Mouse (Mus musculus) embryonic facial prominence, embryonic 10.5 days (tissue): ENCODE measurements around the gene Rnpc3. TPM values are rescaled to one million over a fixed set of nuclear protein-coding genes. Genes with fewer than 3 reads are reported as not detected.
"Not testable (repeated sequence)": the region's sequence is repeated elsewhere in the genome, so short reads cannot be mapped to it uniquely, and the experiment has no call there.

Experiments used
- DNase-seq: peaks from one replicate; pipeline ENCODE4 v3.0.0-alpha.2; 2017; ENCODE audit warnings: low spot score
- H3K27ac ChIP-seq: fragments of 300-500 bp; sonication (generic); replicated peaks from 2 replicates; pipeline ENCODE4 v1.5.1; 2016; ENCODE audit warnings: mild to moderate bottlenecking
- H3K27me3 ChIP-seq: fragments of 300-500 bp; sonication (generic); replicated peaks from 2 replicates; pipeline ENCODE4 v1.6.1; 2016; ENCODE audit warnings: low read depth, mild to moderate bottlenecking; ENCODE audit not compliant: poor library complexity, severe bottlenecking
- H3K36me3 ChIP-seq: fragments of 300-500 bp; sonication (generic); replicated peaks from 2 replicates; pipeline ENCODE4 v1.6.1; 2016; ENCODE audit warnings: mild to moderate bottlenecking, moderate library complexity
- H3K4me1 ChIP-seq: fragments of 300-500 bp; sonication (generic); 2 replicates; pipeline ENCODE4 v1.6.1; 2016
- H3K4me3 ChIP-seq: fragments of 300-500 bp; sonication (generic); 2 replicates; pipeline ENCODE4 v1.5.1; 2016; ENCODE audit warnings: mild to moderate bottlenecking, moderate library complexity
- H3K9me3 ChIP-seq: fragments of 300-500 bp; sonication (generic); 2 replicates; pipeline ENCODE4 v1.6.1; 2016; ENCODE audit warnings: mild to moderate bottlenecking
- WGBS: fragments of 180-500 bp; shearing (Covaris S2); methylation state at CpG from one replicate; pipeline ENCODE4 v1.1.7; 2016; 5-methylcytosine and 5-hydroxymethylcytosine counted together
- polyA plus RNA-seq: library from polyadenylated mRNA; unstranded; fragments of >200 nt; fragmentation: Nextera tagmentation; extraction: Ambion mirVana; gene quantifications from 2 replicates; pipeline ENCODE4 v1.2.1, GENCODE M21; 2016

Gene Rnpc3
- polyA plus RNA-seq, result 32.3 and 34.6 TPM in 2 replicates

GRCm38 (mm10) chr3:113629606-113630359 is at the start of gene Rnpc3:
TSS of gene Rnpc3 (minus strand) at chr3:113630149.
- Histone ChIP-seq H3K9me3 (no peaks in the 10 kb centered on the region), H3K4me3 (peak within 1 kb of the TSS; percentile 81), H3K4me1 (peaks cover 4% of the 10 kb centered on the region), H3K27me3 (no peaks in the 10 kb centered on the region), H3K36me3 (peaks cover 28% of the 10 kb centered on the region), H3K27ac (peak within 1 kb of the TSS; percentile 98)
- WGBS, result under 1% methylated on average over 70 of the region's 70 CpGs
- DNase-seq, result peak; percentile 96

- Histone ChIP-seq H3K36me3 (no peaks in the 10 kb centered on the region), H3K4me3 (no peak overlapping the region), H3K9me3 (no peaks in the 10 kb centered on the region), H3K27ac (no peak overlapping the region), H3K27me3 (no peaks in the 10 kb centered on the region), H3K4me1 (no peaks in the 10 kb centered on the region)
- DNase-seq, result peak; percentile 65
- 69% methylated on average over 2 of the region's 2 CpGs for WGBS
Measured at GRCm38 (mm10) chr3:113656940-113657339, 27.0 kb upstream of the Rnpc3 start.

GRCm38 (mm10) chr3:113654335-113654734 is 24.4 kb upstream of the Rnpc3 start:
- Histone ChIP-seq H3K4me1 (no peaks in the 10 kb centered on the region), H3K36me3 (no peaks in the 10 kb centered on the region), H3K27me3 (no peaks in the 10 kb centered on the region), H3K27ac (no peak overlapping the region), H3K4me3 (no peak overlapping the region), H3K9me3 (no peaks in the 10 kb centered on the region)
- no peak for DNase-seq
- 82% methylated on average over 3 of the region's 3 CpGs for WGBS

DNA sequence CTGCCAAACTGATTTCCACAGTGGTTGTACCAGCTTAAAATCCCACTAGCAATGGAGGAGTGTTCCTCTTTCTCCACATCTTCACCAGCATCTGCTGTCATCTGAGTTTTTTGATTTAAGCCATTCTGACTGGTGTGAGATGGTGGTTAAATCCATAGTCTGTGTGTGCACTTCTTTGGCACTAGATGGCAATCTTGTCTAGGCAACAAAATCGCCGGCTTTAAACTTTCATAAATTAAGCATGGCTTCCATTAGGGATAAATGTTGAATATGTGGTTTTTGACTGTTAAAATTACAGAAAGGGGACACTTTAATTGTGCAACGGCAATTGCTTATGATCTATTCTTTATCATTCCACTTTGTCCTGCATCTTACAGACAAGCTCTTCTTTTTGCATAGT is 21.4 kb upstream of the Rnpc3 start:
- H3K9me3 ChIP-seq, DNase-seq, H3K36me3 ChIP-seq, H3K27ac ChIP-seq, H3K4me3 ChIP-seq, H3K4me1 ChIP-seq, H3K27me3 ChIP-seq: not testable (repeated sequence)
- 55% methylated on average over 3 of the region's 3 CpGs for WGBS

DNA sequence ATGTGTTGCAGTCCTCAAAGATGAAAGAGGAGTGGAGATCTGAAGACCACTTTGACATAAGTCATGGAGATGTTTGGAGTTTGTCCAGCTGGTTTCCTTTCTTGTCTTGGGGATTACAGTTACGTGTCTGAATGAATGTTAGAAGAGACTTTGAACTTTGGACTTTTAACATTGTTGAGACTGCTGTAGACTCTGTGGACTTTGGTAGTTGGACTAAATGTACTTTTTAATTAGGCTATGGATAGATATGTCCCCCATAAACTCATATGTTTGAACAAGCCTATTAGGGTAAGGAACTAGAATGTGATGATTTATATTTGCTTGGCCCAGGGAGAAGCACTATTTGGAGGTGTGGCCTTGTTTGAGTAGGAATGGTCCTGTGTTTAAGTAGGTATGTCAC is 9.6 kb upstream of the Rnpc3 start:
- Histone ChIP-seq H3K4me1 (no peaks in the 10 kb centered on the region), H3K36me3 (no peaks in the 10 kb centered on the region), H3K4me3 (no peak overlapping the region), H3K27me3 (no peaks in the 10 kb centered on the region), H3K27ac (no peak overlapping the region), H3K9me3 (no peaks in the 10 kb centered on the region)
- WGBS, result 91% methylated on average over 1 of the region's 1 CpGs
- DNase-seq, result no peak

DNA sequence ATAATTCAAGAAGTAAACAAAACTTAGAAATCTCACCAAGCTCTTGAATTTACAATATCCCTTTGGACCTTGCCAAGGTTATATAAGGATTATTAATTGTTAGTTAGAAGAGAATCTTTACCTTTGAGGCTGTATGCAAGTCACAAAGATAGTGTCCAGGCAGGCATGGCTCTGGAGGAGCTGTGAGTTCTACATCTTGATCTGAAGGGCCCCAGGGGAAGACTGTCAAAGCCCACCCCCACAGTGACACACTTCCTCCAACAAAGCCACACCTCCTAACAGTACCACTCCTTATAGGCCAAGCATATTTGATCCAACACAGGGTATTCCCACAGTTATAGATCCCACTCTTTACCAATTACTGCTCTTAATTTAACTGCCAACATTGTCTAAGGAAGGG is 4.3 kb upstream of the Rnpc3 start:
- Histone ChIP-seq H3K4me3 (no peak overlapping the region), H3K27ac (no peak overlapping the region), H3K27me3 (no peaks in the 10 kb centered on the region), H3K36me3 (no peaks in the 10 kb centered on the region), H3K4me1 (peaks cover 4% of the 10 kb centered on the region), H3K9me3 (no peaks in the 10 kb centered on the region)
- DNase-seq, result no peak

DNA sequence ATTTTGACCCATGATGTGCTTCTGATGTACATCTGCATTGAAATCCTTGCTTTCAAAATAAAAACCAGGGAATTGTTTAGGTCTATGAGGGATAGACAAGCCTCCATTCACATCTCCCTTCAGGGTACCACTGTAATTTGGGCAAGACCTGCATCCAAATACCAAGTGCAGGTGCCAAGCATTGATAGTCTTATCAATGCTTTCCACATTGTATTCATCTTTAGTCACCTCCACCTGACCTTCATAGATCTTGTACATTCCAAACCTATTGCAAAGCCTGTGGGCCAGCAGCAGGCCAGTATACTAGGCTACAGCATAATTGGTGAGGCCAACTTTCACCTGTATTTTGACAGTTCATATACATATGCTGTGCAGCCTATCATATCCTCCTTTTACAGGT is 1.7 kb upstream of the Rnpc3 start:
- no peak for DNase-seq
- Histone ChIP-seq H3K36me3 (peaks cover 14% of the 10 kb centered on the region), H3K4me1 (peaks cover 4% of the 10 kb centered on the region), H3K4me3 (no peak overlapping the region), H3K27ac (no peak overlapping the region), H3K9me3 (no peaks in the 10 kb centered on the region), H3K27me3 (no peaks in the 10 kb centered on the region)

GRCm38 (mm10) chr3:113630564-113630963 is 615 bp upstream of the Rnpc3 start:
- DNase-seq, result no peak

GRCm38 (mm10) chr3:113606599-113606998 is 23.4 kb downstream of the Rnpc3 start, which contains the start of gene Amy1:
TSS of gene Amy1 (minus strand) at chr3:113606699.
- Histone ChIP-seq H3K36me3 (peaks cover 76% of the 10 kb centered on the region), H3K4me3 (no peak within 1 kb of the TSS), H3K9me3 (no peaks in the 10 kb centered on the region), H3K27ac (no peak within 1 kb of the TSS), H3K27me3 (no peaks in the 10 kb centered on the region), H3K4me1 (no peaks in the 10 kb centered on the region)
- DNase-seq, result no peak
- WGBS, result 86% methylated on average over 2 of the region's 2 CpGs

More at GRCm38 (mm10) chr3:113630564-113630963, 615 bp upstream of the Rnpc3 start:
- 22% methylated on average over 13 of the region's 13 CpGs for WGBS
- no peaks in the 10 kb centered on the region for H3K27me3 ChIP-seq
- peaks cover 4% of the 10 kb centered on the region for H3K4me1 ChIP-seq
- peaks cover 23% of the 10 kb centered on the region for H3K36me3 ChIP-seq
- peak overlapping the region; percentile 98 for H3K27ac ChIP-seq
- peak overlapping the region; percentile 81 for H3K4me3 ChIP-seq
- no peaks in the 10 kb centered on the region for H3K9me3 ChIP-seq

DNA sequence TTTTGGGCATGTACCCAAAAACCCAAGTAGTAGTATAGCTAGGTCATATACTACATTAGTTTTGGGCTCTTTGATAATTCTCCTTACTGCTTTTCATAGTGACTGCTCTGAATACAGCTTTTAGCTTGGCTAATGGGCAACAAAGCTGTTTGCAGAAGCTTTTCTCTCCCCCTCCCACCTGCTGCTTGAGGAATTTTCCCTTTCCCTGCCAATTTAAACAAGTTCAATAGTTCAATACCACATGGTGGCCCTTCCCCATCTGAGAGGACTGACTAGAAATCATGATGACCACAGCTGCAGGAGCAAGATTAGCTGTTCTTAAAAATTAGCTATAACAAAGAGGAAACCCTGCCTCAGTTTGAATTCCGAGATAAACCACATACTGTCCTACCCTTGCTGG is 39.1 kb downstream of the Rnpc3 start:
- H3K4me3 ChIP-seq, result no peak overlapping the region
- no peak for DNase-seq
- H3K27ac ChIP-seq, result no peak overlapping the region
- H3K36me3 ChIP-seq, result peaks cover 6% of the 10 kb centered on the region
- H3K27me3 ChIP-seq, result no peaks in the 10 kb centered on the region
- H3K9me3 ChIP-seq, result no peaks in the 10 kb centered on the region
- WGBS, result 78% methylated on average over 1 of the region's 1 CpGs
- H3K4me1 ChIP-seq, result no peaks in the 10 kb centered on the region

GRCm38 (mm10) chr3:113574578-113574977 is 55.4 kb downstream of the Rnpc3 start:
- DNase-seq, result no peak
- Histone ChIP-seq H3K4me3 (no peak overlapping the region), H3K27me3 (no peaks in the 10 kb centered on the region), H3K27ac (no peak overlapping the region), H3K36me3 (no peaks in the 10 kb centered on the region), H3K9me3 (no peaks in the 10 kb centered on the region), H3K4me1 (no peaks in the 10 kb centered on the region)
- 83% methylated on average over 4 of the region's 4 CpGs for WGBS

DNA sequence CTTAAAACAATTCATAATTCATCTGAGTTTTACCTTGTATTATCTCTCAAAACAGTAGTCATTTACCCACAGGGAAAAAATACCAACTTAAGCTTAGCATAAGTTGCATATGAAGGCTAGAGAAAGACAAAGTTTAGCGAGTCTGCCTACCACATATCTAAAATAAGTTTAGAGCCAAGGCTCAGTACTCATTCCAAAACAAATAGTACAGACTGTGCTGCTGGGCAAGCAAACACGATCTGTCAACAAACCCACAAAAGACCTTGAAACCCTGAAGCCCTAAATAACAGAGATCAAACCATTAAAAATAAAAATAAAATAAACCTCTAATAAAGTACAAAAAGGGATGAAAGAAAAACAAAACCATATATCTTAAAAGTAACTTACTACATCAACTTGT is 55.8 kb downstream of the Rnpc3 start:
- DNase-seq, result no peak
- no peaks in the 10 kb centered on the region for H3K4me1 ChIP-seq
- no peak overlapping the region for H3K4me3 ChIP-seq
- no peaks in the 10 kb centered on the region for H3K9me3 ChIP-seq
- no peak overlapping the region for H3K27ac ChIP-seq
- WGBS, result 84% methylated on average over 2 of the region's 2 CpGs
- no peaks in the 10 kb centered on the region for H3K27me3 ChIP-seq
- no peaks in the 10 kb centered on the region for H3K36me3 ChIP-seq

DNA sequence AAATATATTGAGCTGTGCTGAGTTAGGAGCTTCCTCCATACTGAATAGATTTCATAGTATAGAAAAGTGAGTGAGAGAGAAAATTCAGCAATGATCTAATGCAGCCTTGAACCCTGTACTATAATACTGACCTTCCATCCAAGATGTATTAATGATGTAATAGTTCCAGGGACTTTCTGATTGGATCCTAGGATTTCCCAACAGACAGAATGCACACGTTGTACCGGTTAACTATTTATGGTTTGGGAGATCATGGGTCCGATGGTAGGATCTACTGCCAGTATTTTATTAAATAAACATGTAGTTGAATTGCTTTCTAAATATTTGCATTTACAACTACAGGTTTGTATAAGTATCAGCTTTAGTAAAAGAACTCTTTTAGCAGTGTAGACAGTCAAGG is 57.8 kb downstream of the Rnpc3 start:
- no peaks in the 10 kb centered on the region for H3K27me3 ChIP-seq
- H3K4me3 ChIP-seq, result no peak overlapping the region
- 90% methylated on average over 3 of the region's 3 CpGs for WGBS
- H3K4me1 ChIP-seq, result no peaks in the 10 kb centered on the region
- H3K9me3 ChIP-seq, result peaks cover 3% of the 10 kb centered on the region; the same call in 1 of the 2 replicates
- no peak overlapping the region for H3K27ac ChIP-seq
- no peak for DNase-seq
- no peaks in the 10 kb centered on the region for H3K36me3 ChIP-seq
